Mouse (Mus musculus) forebrain, embryonic 15.5 days (tissue): ENCODE measurements at regions not wholly inside any gene's neighbourhood (a gene's known extent, or its start where the extent isn't known, plus 50 kb on each side); places are given as distances from the start of the nearest gene placed in this dataset.

Source experiments
- ATAC-seq: fragments of 200-750 bp; cut with Nextera tagmentation; replicated peaks from 2 replicates; pipeline ENCODE4 v1.8.0; 2017; ENCODE audit warnings: mild to moderate bottlenecking, moderate TSS enrichment, moderate library complexity
- H3K27ac ChIP-seq: fragments of 300-500 bp; sonication (generic); replicated peaks from 2 replicates; pipeline ENCODE4 v1.5.1; 2015; ENCODE audit warnings: mild to moderate bottlenecking, inconsistent platforms
- H3K27me3 ChIP-seq: fragments of 300-500 bp; sonication (generic); 2 replicates; pipeline ENCODE4 v1.6.1; 2015; ENCODE audit warnings: inconsistent platforms
- H3K36me3 ChIP-seq: fragments of 300-500 bp; sonication (generic); 2 replicates; pipeline ENCODE4 v1.6.1; 2015; ENCODE audit warnings: mild to moderate bottlenecking, inconsistent platforms
- H3K4me1 ChIP-seq: fragments of 300-500 bp; sonication (generic); 2 replicates; pipeline ENCODE4 v1.6.1; 2015; ENCODE audit warnings: inconsistent platforms
- H3K4me2 ChIP-seq: fragments of 300-500 bp; sonication (generic); replicated peaks from 2 replicates; pipeline ENCODE4 v1.6.1; 2015; ENCODE audit warnings: mild to moderate bottlenecking, inconsistent platforms
- H3K4me3 ChIP-seq: fragments of 300-500 bp; sonication (generic); 2 replicates; pipeline ENCODE4 v1.5.1; 2015; ENCODE audit warnings: mild to moderate bottlenecking, inconsistent platforms
- H3K9ac ChIP-seq: fragments of 300-500 bp; sonication (generic); replicated peaks from 2 replicates; pipeline ENCODE4 v1.6.1; 2015; ENCODE audit warnings: mild to moderate bottlenecking, inconsistent platforms
- H3K9me3 ChIP-seq: fragments of 300-500 bp; sonication (generic); 2 replicates; pipeline ENCODE4 v1.6.1; 2016; ENCODE audit warnings: inconsistent platforms
- WGBS: fragments of 180-500 bp; shearing (Covaris S2); methylation state at CpG from one replicate; pipeline ENCODE4 v1.1.7; 2015; ENCODE audit warnings: mixed read lengths; 5-methylcytosine and 5-hydroxymethylcytosine counted together

DNA sequence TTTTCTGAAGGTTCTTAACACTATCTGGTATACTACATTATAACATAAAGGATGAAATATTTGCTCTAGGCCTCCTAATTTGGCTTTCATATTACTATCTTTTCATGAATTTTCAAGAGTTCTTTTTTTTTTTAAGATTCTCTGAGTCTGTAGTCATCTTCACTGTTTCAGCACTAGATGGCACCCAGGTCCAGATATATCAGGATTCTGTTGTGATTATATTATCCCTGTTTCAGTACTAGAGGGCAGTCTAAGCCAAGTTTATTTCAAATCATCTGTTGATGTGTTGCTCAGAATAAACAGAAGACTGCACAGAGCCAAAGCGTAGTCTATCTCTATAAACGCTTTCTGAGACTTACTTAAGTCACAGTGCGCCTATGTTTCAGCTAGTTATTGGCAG, 1760.2 kb upstream of the Acvr2a start:
- Histone ChIP-seq H3K4me2 (no peak overlapping the region), H3K4me1 (no peaks in the 10 kb centered on the region), H3K36me3 (no peaks in the 10 kb centered on the region), H3K9ac (no peak overlapping the region), H3K27me3 (no peaks in the 10 kb centered on the region), H3K27ac (no peak overlapping the region), H3K4me3 (no peak overlapping the region), H3K9me3 (no peaks in the 10 kb centered on the region)
- no peak for ATAC-seq
- WGBS = 83% methylated on average over 3 of the region's 3 CpGs

GRCm38 (mm10) chr2:47074191-47074590, 1739.7 kb upstream of the Acvr2a start:
- Histone ChIP-seq H3K9ac (no peak overlapping the region), H3K27ac (no peak overlapping the region), H3K4me3 (no peak overlapping the region), H3K4me2 (no peak overlapping the region), H3K4me1 (no peaks in the 10 kb centered on the region), H3K9me3 (no peaks in the 10 kb centered on the region), H3K36me3 (no peaks in the 10 kb centered on the region), H3K27me3 (no peaks in the 10 kb centered on the region)
- no peak for ATAC-seq

DNA sequence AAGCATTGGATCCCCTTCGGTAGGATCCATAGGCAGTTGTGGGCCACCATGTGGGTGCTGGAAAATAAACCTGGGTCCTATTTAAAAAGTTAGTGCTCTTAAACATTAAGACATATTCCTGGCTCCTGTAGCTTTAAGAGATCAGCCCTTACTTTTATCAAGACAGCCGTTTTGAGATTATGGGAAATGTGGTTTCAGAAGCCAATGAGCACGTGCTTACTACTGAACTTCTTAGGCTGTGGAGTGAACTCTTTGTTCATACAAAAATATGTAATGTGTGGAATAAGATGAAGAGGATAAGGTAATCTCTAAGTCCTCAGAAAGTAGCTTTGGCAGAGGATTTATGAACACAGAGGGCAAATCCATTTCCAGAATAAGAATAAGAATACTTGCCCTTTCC, 1738.7 kb upstream of the Acvr2a start:
- Histone ChIP-seq H3K4me1 (no peaks in the 10 kb centered on the region), H3K4me2 (no peak overlapping the region), H3K9me3 (no peaks in the 10 kb centered on the region), H3K4me3 (no peak overlapping the region), H3K27me3 (no peaks in the 10 kb centered on the region), H3K27ac (no peak overlapping the region), H3K9ac (no peak overlapping the region), H3K36me3 (no peaks in the 10 kb centered on the region)
- WGBS = 85% methylated on average over 3 of the region's 3 CpGs
- ATAC-seq = no peak

DNA sequence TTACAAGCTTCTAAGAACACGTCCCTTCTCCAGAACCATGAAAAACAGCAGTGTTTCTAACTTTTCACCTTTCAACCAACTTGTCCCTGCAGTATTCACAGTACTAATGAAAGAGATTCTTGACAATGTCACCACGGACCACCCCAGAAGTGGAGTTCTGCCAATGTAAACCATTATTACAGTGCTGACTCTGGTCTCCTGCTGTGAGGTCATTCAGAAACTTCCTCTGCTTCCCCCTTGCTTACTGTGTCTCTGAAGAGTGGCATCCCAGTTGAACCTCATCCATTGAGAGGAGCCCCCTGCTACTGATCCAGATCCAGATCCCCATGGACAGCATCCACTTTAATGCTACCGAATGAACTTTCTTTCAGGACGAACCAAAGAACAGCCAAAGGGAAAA, 1725.3 kb upstream of the Acvr2a start:
- Histone ChIP-seq H3K27me3 (no peaks in the 10 kb centered on the region), H3K9me3 (no peaks in the 10 kb centered on the region), H3K9ac (no peak overlapping the region), H3K27ac (no peak overlapping the region), H3K4me3 (no peak overlapping the region), H3K4me1 (no peaks in the 10 kb centered on the region), H3K36me3 (no peaks in the 10 kb centered on the region), H3K4me2 (no peak overlapping the region)
- WGBS = 36% methylated on average over 4 of the region's 4 CpGs
- ATAC-seq = no peak

GRCm38 (mm10) chr2:47095993-47096392, 1717.9 kb upstream of the Acvr2a start:
- Histone ChIP-seq H3K4me2 (no peak overlapping the region), H3K9ac (no peak overlapping the region), H3K4me3 (no peak overlapping the region), H3K27me3 (no peaks in the 10 kb centered on the region), H3K36me3 (no peaks in the 10 kb centered on the region), H3K9me3 (no peaks in the 10 kb centered on the region), H3K4me1 (no peaks in the 10 kb centered on the region), H3K27ac (no peak overlapping the region)
- 91% methylated on average over 3 of the region's 3 CpGs for WGBS
- ATAC-seq = no peak

GRCm38 (mm10) chr2:47139435-47139834, 1674.5 kb upstream of the Acvr2a start:
- H3K4me1 ChIP-seq = no peaks in the 10 kb centered on the region
- H3K4me3 ChIP-seq = no peak overlapping the region
- 90% methylated on average over 1 of the region's 1 CpGs for WGBS
- no peak overlapping the region for H3K4me2 ChIP-seq
- H3K9me3 ChIP-seq = no peaks in the 10 kb centered on the region
- no peaks in the 10 kb centered on the region for H3K27me3 ChIP-seq
- ATAC-seq = no peak
- no peaks in the 10 kb centered on the region for H3K36me3 ChIP-seq
- no peak overlapping the region for H3K9ac ChIP-seq
- H3K27ac ChIP-seq = no peak overlapping the region

DNA sequence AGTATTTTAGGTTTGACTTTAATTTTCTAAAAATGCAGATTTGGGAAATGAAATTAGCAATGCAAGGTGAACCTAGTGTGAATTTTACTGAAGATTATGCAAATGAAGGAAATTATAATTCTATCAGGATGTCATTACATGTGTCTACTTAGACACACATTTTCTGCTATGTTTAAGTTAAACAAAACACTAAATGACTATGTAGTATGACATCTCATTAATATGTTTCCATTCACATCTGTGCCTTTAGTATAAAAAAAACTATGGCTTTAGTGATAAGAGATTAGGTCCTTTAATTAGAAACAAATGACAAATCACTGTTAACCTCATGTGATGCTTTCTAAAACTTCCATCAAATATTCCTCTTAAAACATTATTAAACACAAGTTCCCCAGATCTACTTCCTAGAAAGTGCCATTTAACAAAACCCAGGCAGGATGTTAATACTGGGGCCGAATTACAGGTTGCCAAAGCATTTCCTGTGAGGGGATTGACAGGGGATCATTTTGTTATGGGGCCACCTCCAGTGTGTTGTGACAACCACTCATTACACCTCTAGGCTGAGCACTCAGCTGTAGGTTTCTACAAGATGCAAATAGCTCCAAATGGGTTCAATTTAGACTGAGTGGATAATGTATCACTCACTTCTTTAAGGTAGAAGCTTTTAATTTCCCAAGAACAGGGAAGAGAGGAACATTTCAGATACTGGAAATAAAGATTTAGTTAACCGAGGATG, 1629.7 kb upstream of the Acvr2a start:
- ATAC-seq = peak; percentile 66
- no peaks in the 10 kb centered on the region for H3K36me3 ChIP-seq
- H3K27ac ChIP-seq = no peak overlapping the region
- H3K27me3 ChIP-seq = no peaks in the 10 kb centered on the region
- no peak overlapping the region for H3K4me2 ChIP-seq
- H3K4me1 ChIP-seq = no peaks in the 10 kb centered on the region
- WGBS = 68% methylated on average over 2 of the region's 2 CpGs
- H3K9ac ChIP-seq = no peak overlapping the region
- H3K9me3 ChIP-seq = no peaks in the 10 kb centered on the region
- no peak overlapping the region for H3K4me3 ChIP-seq
